Mouse (Mus musculus): ENCODE data around the gene Hist1h3d. TPM values are rescaled to one million over a fixed set of nuclear protein-coding genes. Genes with fewer than 3 reads are reported as not detected.
"Not testable (repeated sequence)": the region's sequence is repeated elsewhere in the genome, so short reads cannot be mapped to it uniquely, and the experiment has no call there.

Hist1h3d gene
- polyA plus RNA-seq, 1 experiment from 2014 or later, result 1.4 TPM

DNA sequence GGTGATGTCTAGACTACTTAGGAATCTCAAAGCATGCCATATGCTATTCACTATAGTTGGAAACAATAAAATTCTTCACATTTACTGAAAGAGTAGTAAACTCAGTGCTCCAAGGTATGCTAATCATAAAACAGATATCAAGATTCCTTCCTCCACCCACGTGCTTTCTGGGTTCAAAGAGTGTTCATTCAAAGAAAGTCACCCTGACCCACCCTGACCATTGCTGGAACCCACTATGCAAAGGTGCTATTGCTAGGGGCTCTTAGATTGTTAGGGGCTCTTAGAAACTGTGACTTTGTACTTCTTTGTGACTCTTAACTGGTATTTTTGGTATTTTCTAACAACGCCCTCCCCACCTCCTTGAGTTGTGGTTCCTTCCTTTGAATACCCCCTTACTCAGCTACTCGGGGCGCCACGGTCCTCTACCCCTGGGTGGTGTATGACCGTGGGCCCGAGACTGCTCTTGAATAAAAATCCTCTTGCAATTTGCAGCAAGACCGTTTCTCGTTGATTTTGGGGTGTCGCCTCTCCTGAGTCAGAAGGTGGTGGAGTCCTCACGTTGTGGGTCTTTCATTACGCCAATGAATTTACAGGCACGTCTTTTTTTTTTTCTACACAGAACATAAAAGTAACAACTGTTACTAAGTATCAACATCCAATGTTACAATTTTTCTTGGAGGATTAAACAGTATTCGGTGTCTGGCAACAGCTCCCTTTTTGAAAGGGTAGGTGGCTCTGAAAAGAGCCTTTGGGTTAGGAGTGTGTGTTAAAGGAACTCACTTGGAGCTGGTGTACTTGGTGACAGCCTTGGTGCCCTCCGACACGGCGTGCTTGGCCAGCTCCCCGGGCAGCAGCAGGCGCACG, 2.3 kb upstream of the Hist1h3d start:
- H3K4me1 ChIP-seq (ENCODE audit: control insufficient read depth, insufficient read depth, low read length), result peaks cover 30% of the 10 kb centered on the region
- H3K27ac ChIP-seq (ENCODE audit: low read length), result peak overlapping the region; percentile 83
- H3K9me3 ChIP-seq (replicated peaks; ENCODE audit: control insufficient read depth, low read length); ATAC-seq (replicated peaks; ENCODE audit: extremely low read depth, insufficient read depth, low FRiP score); H3K36me3 ChIP-seq (ENCODE audit: control insufficient read depth, insufficient read depth); H3K27me3 ChIP-seq (ENCODE audit: control insufficient read depth, insufficient read depth, low read length): not testable (repeated sequence)
- peak overlapping the region; percentile 77 for H3K4me2 ChIP-seq (ENCODE audit: low read depth, low read length)
- peak overlapping the region; percentile 76 for H3K9ac ChIP-seq (ENCODE audit: low read length)
- peak overlapping the region; percentile 47 for H3K4me3 ChIP-seq (ENCODE audit: low read length)
- 16% methylated on average over 18 of the region's 20 CpGs for WGBS

DNA sequence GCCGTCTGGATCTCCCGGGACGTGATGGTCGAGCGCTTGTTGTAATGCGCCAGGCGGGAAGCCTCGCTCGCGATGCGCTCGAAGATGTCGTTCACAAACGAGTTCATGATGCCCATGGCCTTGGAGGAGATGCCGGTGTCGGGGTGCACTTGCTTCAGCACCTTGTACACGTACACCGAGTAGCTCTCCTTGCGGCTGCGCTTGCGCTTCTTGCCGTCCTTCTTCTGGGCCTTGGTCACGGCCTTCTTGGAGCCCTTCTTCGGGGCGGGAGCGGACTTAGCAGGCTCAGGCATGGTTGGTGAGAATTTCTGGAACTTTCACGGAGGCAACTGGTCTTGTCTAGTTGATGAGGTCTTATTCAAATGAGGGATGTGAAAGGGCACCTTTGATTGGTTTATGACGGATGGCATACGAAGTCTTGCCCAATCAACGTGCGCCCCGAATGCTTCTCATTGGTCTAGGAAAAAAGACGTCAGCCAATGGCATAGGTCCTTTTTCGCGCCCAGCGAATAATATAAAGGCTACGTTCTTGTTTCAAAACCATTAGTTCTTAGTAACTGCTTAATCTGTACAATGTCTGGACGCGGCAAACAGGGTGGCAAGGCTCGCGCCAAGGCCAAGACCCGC, 1.6 kb upstream of the Hist1h3d start, which contains the start of the genes Hist1h2bf and Hist1h2ad:
Gene Hist1h2bf (minus strand): TSS at position 299 of the 627 bp plus-strand sequence.
Gene Hist1h2ad (plus strand): TSS at position 484 of the 627 bp plus-strand sequence.
- not testable (repeated sequence) for H3K36me3 ChIP-seq (ENCODE audit: control insufficient read depth, insufficient read depth); H3K9me3 ChIP-seq (replicated peaks; ENCODE audit: control insufficient read depth, low read length); H3K27me3 ChIP-seq (ENCODE audit: control insufficient read depth, insufficient read depth, low read length)
- Histone ChIP-seq H3K27ac (ENCODE audit: low read length) (peak within 1 kb of the TSS; percentile 83), H3K4me3 (ENCODE audit: low read length) (peak within 1 kb of the TSS; percentile 47), H3K9ac (ENCODE audit: low read length) (peak within 1 kb of the TSS; percentile 76), H3K4me2 (ENCODE audit: low read depth, low read length) (peak within 1 kb of the TSS; percentile 77), H3K4me1 (ENCODE audit: control insufficient read depth, insufficient read depth, low read length) (peaks cover 30% of the 10 kb centered on the region)
- WGBS, result 2% methylated on average over 26 of the region's 42 CpGs
- peak; percentile 84 for ATAC-seq (replicated peaks; ENCODE audit: extremely low read depth, insufficient read depth, low FRiP score)

DNA sequence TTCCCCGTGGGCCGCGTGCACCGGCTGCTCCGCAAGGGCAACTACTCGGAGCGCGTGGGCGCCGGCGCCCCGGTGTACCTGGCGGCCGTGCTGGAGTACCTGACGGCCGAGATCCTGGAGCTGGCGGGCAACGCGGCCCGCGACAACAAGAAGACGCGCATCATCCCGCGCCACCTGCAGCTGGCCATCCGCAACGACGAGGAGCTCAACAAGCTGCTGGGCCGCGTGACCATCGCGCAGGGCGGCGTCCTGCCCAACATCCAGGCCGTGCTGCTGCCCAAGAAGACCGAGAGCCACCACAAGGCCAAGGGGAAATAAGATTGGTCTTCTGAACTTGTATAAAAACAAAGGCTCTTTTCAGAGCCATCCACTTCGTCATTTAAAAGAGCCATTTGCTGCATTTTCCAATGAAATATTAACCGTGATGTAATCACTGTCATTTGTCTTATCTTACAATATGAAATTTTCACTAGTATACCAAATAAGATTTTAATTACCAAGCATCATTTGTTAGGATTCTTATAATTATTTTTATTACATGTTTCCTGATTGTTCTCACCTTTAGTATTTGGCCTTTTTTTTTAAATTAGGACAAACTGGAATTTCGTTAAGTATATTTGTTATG, 905 bp upstream of the Hist1h3d start:
- Histone ChIP-seq H3K4me2 (ENCODE audit: low read depth, low read length) (peak overlapping the region; percentile 77), H3K4me3 (ENCODE audit: low read length) (peak overlapping the region; percentile 41), H3K9ac (ENCODE audit: low read length) (peak overlapping the region; percentile 57; the same call in 1 of the 2 replicates), H3K27ac (ENCODE audit: low read length) (peak overlapping the region; percentile 83), H3K4me1 (ENCODE audit: control insufficient read depth, insufficient read depth, low read length) (peaks cover 30% of the 10 kb centered on the region)
- ATAC-seq (replicated peaks; ENCODE audit: extremely low read depth, insufficient read depth, low FRiP score); H3K36me3 ChIP-seq (ENCODE audit: control insufficient read depth, insufficient read depth); H3K27me3 ChIP-seq (ENCODE audit: control insufficient read depth, insufficient read depth, low read length); H3K9me3 ChIP-seq (replicated peaks; ENCODE audit: control insufficient read depth, low read length): not testable (repeated sequence)
- 3% methylated on average over 8 of the region's 39 CpGs for WGBS

DNA sequence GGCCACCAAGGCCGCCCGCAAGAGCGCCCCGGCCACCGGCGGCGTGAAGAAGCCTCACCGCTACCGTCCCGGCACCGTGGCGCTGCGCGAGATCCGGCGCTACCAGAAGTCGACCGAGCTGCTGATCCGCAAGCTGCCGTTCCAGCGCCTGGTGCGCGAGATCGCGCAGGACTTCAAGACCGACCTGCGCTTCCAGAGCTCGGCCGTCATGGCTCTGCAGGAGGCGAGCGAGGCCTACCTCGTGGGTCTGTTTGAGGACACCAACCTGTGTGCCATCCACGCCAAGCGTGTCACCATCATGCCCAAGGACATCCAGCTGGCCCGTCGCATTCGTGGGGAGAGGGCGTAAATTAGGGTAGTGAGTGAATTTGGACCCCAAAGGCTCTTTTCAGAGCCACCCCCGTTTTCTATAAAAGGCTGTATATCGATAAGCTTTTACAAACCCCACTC, 326 bp downstream of the Hist1h3d start:
- H3K9me3 ChIP-seq (replicated peaks; ENCODE audit: control insufficient read depth, low read length); ATAC-seq (replicated peaks; ENCODE audit: extremely low read depth, insufficient read depth, low FRiP score); H3K27me3 ChIP-seq (ENCODE audit: control insufficient read depth, insufficient read depth, low read length); H3K36me3 ChIP-seq (ENCODE audit: control insufficient read depth, insufficient read depth): not testable (repeated sequence)
- H3K9ac ChIP-seq (ENCODE audit: low read length), result peak overlapping the region; percentile 72
- H3K4me2 ChIP-seq (ENCODE audit: low read depth, low read length), result peak overlapping the region; percentile 62
- H3K27ac ChIP-seq (ENCODE audit: low read length), result peak overlapping the region; percentile 66
- WGBS, result 2% methylated on average over 13 of the region's 40 CpGs
- H3K4me1 ChIP-seq (ENCODE audit: control insufficient read depth, insufficient read depth, low read length), result peaks cover 26% of the 10 kb centered on the region
- peak overlapping the region; percentile 52 for H3K4me3 ChIP-seq (ENCODE audit: low read length)

DNA sequence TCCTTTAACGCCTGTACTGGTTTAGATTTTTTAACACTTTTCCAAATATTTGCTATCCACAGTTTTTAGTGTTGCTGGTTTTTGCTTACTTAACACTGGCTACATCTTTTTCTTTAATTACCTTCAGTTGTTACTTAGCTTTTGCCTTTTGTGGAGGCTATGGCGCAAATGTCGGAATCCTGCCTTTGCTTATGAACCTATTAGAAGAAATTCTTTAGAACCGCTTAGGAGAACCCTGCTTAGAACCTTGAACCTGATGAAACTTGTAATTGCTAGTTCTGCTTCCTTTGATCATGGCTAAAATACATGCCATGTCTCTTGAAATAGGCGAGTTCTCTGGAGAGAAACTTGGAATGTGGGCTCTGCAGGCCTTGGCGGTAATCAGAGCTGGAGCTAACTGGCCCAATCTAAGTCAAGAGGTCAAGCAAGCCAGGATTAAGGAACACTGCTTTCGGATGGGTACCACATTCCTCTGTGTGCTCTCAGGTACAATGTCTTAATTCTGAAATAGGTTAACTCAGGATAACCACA, 853 bp downstream of the Hist1h3d start:
- H3K27me3 ChIP-seq (ENCODE audit: control insufficient read depth, insufficient read depth, low read length), result no peaks in the 10 kb centered on the region
- peak overlapping the region; percentile 62 for H3K4me2 ChIP-seq (ENCODE audit: low read depth, low read length)
- peak overlapping the region; percentile 66 for H3K27ac ChIP-seq (ENCODE audit: low read length)
- H3K9ac ChIP-seq (ENCODE audit: low read length), result peak overlapping the region; percentile 72
- peaks cover 26% of the 10 kb centered on the region for H3K4me1 ChIP-seq (ENCODE audit: control insufficient read depth, insufficient read depth, low read length)
- H3K36me3 ChIP-seq (ENCODE audit: control insufficient read depth, insufficient read depth), result no peaks in the 10 kb centered on the region
- no peak for ATAC-seq (replicated peaks; ENCODE audit: extremely low read depth, insufficient read depth, low FRiP score)
- H3K9me3 ChIP-seq (replicated peaks; ENCODE audit: control insufficient read depth, low read length), result no peaks in the 10 kb centered on the region
- H3K4me3 ChIP-seq (ENCODE audit: low read length), result peak overlapping the region; percentile 52
- WGBS, result 23% methylated on average over 7 of the region's 7 CpGs

DNA sequence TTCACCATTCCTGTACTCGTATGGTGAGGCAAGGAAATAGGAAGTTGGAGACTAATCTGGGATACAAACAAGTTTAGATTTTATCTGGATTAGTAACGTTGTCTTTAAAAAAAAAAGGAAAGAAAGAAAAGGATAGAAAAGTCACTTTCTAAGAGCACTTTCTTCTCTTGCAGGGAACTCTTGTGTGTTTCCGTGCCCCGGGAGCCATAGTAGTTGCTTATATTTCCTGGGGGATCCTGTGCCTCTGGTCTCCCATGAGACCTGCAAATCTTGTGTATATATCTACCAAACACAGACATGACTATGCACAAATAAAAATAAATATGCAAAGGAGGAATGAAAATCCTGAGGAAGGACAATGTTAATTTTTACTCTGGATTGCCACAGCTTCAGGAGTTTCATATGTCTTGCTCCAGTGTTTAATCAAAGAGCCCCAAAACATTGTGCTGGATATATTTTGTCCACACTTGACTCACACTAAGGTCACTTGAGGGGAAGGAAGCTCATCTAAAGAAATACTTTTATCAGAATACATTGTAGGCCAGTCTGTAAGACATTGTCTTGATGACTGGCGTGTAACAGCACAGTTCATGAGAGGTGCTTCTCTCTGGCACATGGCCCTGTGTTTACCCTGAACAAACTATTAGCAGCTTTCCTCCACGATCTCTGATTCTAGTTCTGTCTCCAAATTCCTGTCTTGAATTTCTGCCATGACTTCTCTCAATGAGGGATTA, 1.5 kb downstream of the Hist1h3d start:
- Histone ChIP-seq H3K27me3 (ENCODE audit: control insufficient read depth, insufficient read depth, low read length) (no peaks in the 10 kb centered on the region), H3K4me2 (ENCODE audit: low read depth, low read length) (peak overlapping the region; percentile 62), H3K9ac (ENCODE audit: low read length) (peak overlapping the region; percentile 72; the same call in 1 of the 2 replicates), H3K27ac (ENCODE audit: low read length) (peak overlapping the region; percentile 66), H3K36me3 (ENCODE audit: control insufficient read depth, insufficient read depth) (no peaks in the 10 kb centered on the region), H3K4me3 (ENCODE audit: low read length) (peak overlapping the region; percentile 52), H3K9me3 (replicated peaks; ENCODE audit: control insufficient read depth, low read length) (no peaks in the 10 kb centered on the region), H3K4me1 (ENCODE audit: control insufficient read depth, insufficient read depth, low read length) (peaks cover 27% of the 10 kb centered on the region)
- WGBS, result 56% methylated on average over 6 of the region's 6 CpGs
- ATAC-seq (replicated peaks; ENCODE audit: extremely low read depth, insufficient read depth, low FRiP score), result no peak

DNA sequence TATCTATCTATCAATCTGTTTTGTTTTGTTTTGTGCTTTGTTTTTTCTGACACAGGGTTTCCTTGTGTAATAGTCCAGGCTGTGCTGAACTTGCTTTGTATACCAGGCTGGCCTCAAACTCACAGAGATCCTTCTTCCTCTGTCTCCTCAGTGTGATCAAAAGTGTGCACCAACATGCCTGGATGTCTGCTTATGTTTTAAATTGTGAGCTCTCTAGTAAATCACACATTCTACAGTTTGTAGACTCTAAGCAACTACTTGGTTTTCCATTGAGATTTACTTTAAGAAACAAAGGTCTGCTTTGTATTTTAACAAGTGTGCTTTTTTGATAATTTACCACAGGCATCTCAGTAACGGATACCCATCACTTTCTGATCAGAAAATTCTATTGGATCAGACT, 2.3 kb downstream of the Hist1h3d start:
- Histone ChIP-seq H3K27me3 (ENCODE audit: control insufficient read depth, insufficient read depth, low read length) (no peaks in the 10 kb centered on the region), H3K27ac (ENCODE audit: low read length) (no peak overlapping the region), H3K9ac (ENCODE audit: low read length) (no peak overlapping the region), H3K4me1 (ENCODE audit: control insufficient read depth, insufficient read depth, low read length) (peaks cover 24% of the 10 kb centered on the region), H3K36me3 (ENCODE audit: control insufficient read depth, insufficient read depth) (no peaks in the 10 kb centered on the region), H3K4me3 (ENCODE audit: low read length) (no peak overlapping the region), H3K4me2 (ENCODE audit: low read depth, low read length) (no peak overlapping the region), H3K9me3 (replicated peaks; ENCODE audit: control insufficient read depth, low read length) (no peaks in the 10 kb centered on the region)
- no peak for ATAC-seq (replicated peaks; ENCODE audit: extremely low read depth, insufficient read depth, low FRiP score)
- WGBS, result 95% methylated on average over 1 of the region's 1 CpGs

DNA sequence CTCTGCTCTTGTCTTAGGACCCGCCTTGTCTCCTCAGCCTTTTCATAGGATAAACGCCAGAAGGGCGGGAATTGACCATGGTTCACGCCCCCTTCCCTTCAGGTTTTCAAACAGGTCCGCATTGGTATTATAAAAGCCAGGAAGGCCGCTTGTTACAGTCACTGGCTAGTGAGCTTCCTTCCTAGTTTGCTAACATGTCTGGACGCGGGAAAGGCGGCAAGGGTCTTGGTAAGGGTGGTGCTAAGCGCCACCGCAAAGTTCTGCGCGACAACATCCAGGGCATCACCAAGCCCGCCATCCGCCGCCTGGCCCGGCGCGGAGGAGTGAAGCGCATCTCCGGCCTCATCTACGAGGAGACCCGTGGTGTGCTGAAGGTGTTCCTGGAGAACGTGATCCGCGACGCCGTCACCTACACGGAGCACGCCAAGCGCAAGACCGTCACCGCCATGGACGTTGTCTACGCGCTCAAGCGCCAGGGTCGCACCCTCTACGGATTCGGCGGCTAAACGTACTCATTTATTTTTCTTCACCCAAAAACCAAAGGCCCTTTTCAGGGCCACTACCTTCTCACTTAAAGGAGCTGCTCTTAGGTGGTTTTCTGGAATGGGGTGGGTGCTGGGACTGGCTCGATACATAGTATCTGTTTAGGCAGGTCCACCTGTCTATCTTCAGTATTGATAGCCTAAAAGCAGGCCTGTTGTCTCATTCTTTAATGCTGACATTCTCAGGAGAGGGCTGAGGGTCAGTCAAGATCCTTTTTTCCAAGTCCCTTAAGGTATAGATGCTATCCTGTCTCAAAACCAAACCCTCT, 6.0 kb downstream of the Hist1h3d start, which contains the start of gene Hist1h4d:
Gene Hist1h4d (plus strand): TSS at position 191 of the 811 bp plus-strand sequence.
- H3K9ac ChIP-seq (ENCODE audit: low read length), result peak within 1 kb of the TSS; percentile 75
- H3K27ac ChIP-seq (ENCODE audit: low read length), result peak within 1 kb of the TSS; percentile 82
- ATAC-seq (replicated peaks; ENCODE audit: extremely low read depth, insufficient read depth, low FRiP score), result peak; percentile 83
- H3K9me3 ChIP-seq (replicated peaks; ENCODE audit: control insufficient read depth, low read length), result no peaks in the 10 kb centered on the region
- WGBS, result under 1% methylated on average over 43 of the region's 43 CpGs
- H3K4me3 ChIP-seq (ENCODE audit: low read length), result peak within 1 kb of the TSS; percentile 57
- peak within 1 kb of the TSS; percentile 88 for H3K4me2 ChIP-seq (ENCODE audit: low read depth, low read length)
- peaks cover 18% of the 10 kb centered on the region for H3K4me1 ChIP-seq (ENCODE audit: control insufficient read depth, insufficient read depth, low read length)
- no peaks in the 10 kb centered on the region for H3K36me3 ChIP-seq (ENCODE audit: control insufficient read depth, insufficient read depth)
- H3K27me3 ChIP-seq (ENCODE audit: control insufficient read depth, insufficient read depth, low read length), result no peaks in the 10 kb centered on the region

Measured in heart, embryonic 16.5 days (tissue).